Comparison of ENCODE assay signal across 8 mouse cellular contexts in genomic region chrX:36644657-36645551, GRCm38 (mm10). TPM values are rescaled to one million over a fixed set of nuclear protein-coding genes. Genes with fewer than 3 reads are reported as not detected.
A peak's percentile ranks its signal among the peaks of the same experiment; 100 is the strongest.
DNase-seq lines count a peak whose midpoint lies in the region; ATAC-seq and TF ChIP-seq lines count a peak whose summit lies in the region.

Gene Akap17b, minus strand, starts transcription at chrX:36645395.

- H3K27me3 ChIP-seq in heart, embryonic 14.5 days (ENCODE audit: control insufficient read depth, insufficient read depth, low read length): no peaks in the 10 kb centered on the region
- no peaks in the 10 kb centered on the region for H3K27me3 ChIP-seq in liver, embryonic 11.5 days (replicated peaks; ENCODE audit: control insufficient read depth, insufficient read depth, low read length)
- H3K27me3 ChIP-seq in myocyte (ENCODE audit: control insufficient read depth, insufficient read depth, insufficient read length): no peaks in the 10 kb centered on the region

- peak within 1 kb of the TSS; percentile 73 for H3K9ac ChIP-seq in heart, embryonic 14.5 days (ENCODE audit: low read length)
- peak within 1 kb of the TSS; percentile 57 for H3K9ac ChIP-seq in liver, embryonic 11.5 days (ENCODE audit: low read depth, low read length)

- peak within 1 kb of the TSS; percentile 34 for H3ac ChIP-seq in myocyte (ENCODE audit: control insufficient read depth, insufficient read length)

- TF ChIP-seq POLR2A in myocyte (IDR thresholded peaks at IDR 0.05; ENCODE audit: insufficient read length, low read depth): peak; percentile 19

- DNase-seq in CD8-positive naive resting alpha-beta T cell, adult 2 months (ENCODE audit: low read depth in 2 of 2, low spot score in 2 of 2): peak; percentile 64 to 76
- DNase-seq in c-Kit-negative CD71-positive TER-119-positive erythroid progenitor cells, embryonic 14.5 days (ENCODE audit: low read depth, low spot score): peak; percentile 48
- DNase-seq in fibroblast of lung, adult 2 months (ENCODE audit: low read depth): peak; percentile 50
- peak; percentile 89 for DNase-seq in kidney, postnatal 10 days
- DNase-seq in liver, embryonic 11.5 days (ENCODE audit: low spot score): peak; percentile 70
- DNase-seq in spleen, postnatal 4 days (ENCODE audit: low spot score in 2 of 2): peak; percentile 79 to 84

- peak within 1 kb of the TSS in 1 of 2 experiments; percentile 62; a peak in 1 of 4 replicates for H3K27ac ChIP-seq in heart, embryonic 14.5 days (replicated peaks in 1 of 2; ENCODE audit: control insufficient read depth in 1 of 2, insufficient read depth in 1 of 2, low read depth in 2 of 2, low read length in 2 of 2)
- H3K27ac ChIP-seq in liver, embryonic 11.5 days (ENCODE audit: low read depth, low read length): no peak within 1 kb of the TSS

- H3K79me2 ChIP-seq in myocyte (ENCODE audit: control insufficient read depth, insufficient read depth): no peaks in the 10 kb centered on the region

- H3K9me3 ChIP-seq in heart, embryonic 14.5 days (ENCODE audit: control insufficient read depth, low read length): no peaks in the 10 kb centered on the region
- H3K9me3 ChIP-seq in liver, embryonic 11.5 days (ENCODE audit: control insufficient read depth, low read length): no peaks in the 10 kb centered on the region

- peak; percentile 91 for ATAC-seq in heart, embryonic 14.5 days (ENCODE audit: insufficient number of reproducible peaks, insufficient read depth, low FRiP score, low read depth)
- ATAC-seq in liver, embryonic 11.5 days (replicated peaks; ENCODE audit: low FRiP score): peak; percentile 97

- peak within 1 kb of the TSS; percentile 58 for H3K4me2 ChIP-seq in heart, embryonic 14.5 days (ENCODE audit: low read length)
- H3K4me2 ChIP-seq in liver, embryonic 11.5 days: peak within 1 kb of the TSS; percentile 60
- H3K4me2 ChIP-seq in myocyte (ENCODE audit: low read depth): peak within 1 kb of the TSS; percentile 60

- peak within 1 kb of the TSS; percentile 51 to 61 for H3K4me3 ChIP-seq in heart, embryonic 14.5 days (ENCODE audit: control insufficient read depth in 1 of 2, insufficient read depth in 1 of 2, low read depth in 1 of 2, low read length in 2 of 2)
- H3K4me3 ChIP-seq in liver, embryonic 11.5 days (ENCODE audit: low read depth, low read length): peak within 1 kb of the TSS; percentile 68
- H3K4me3 ChIP-seq in myocyte: peak within 1 kb of the TSS; percentile 22

- H3K4me1 ChIP-seq in heart, embryonic 14.5 days (ENCODE audit: control insufficient read depth in 2 of 2, insufficient read depth in 2 of 2, low read length in 2 of 2): no peaks in the 10 kb centered on the region; a peak in 1 of 4 replicates
- H3K4me1 ChIP-seq in liver, embryonic 11.5 days (replicated peaks; ENCODE audit: control insufficient read depth, insufficient read depth, low read length): no peaks in the 10 kb centered on the region

- no peaks in the 10 kb centered on the region for H3K36me3 ChIP-seq in heart, embryonic 14.5 days (ENCODE audit: control insufficient read depth, insufficient read depth, low read length)
- no peaks in the 10 kb centered on the region for H3K36me3 ChIP-seq in liver, embryonic 11.5 days (ENCODE audit: control insufficient read depth, insufficient read depth, low read length)
- H3K36me3 ChIP-seq in myocyte (ENCODE audit: control insufficient read depth, insufficient read depth): no peaks in the 10 kb centered on the region

- WGBS in heart, embryonic 14.5 days: 23% methylated on average over 40 of the region's 60 CpGs
- WGBS in liver, embryonic 11.5 days: 17% methylated on average over 53 of the region's 60 CpGs

TF ChIP-seq in myocyte, 11 proteins besides CTCF, POLR2A, EP300 and RAD21:
- TF ChIP-seq USF1 (IDR thresholded peaks at IDR 0.05; ENCODE audit: low read depth): no peak
- TF ChIP-seq MYOG (IDR thresholded peaks at IDR 0.05; ENCODE audit: control insufficient read depth in 1 of 3, insufficient read depth in 1 of 3, insufficient read length in 2 of 3, low read depth in 2 of 3): peak in 1 of 3 experiments; percentile 37
- no peak for TF ChIP-seq E2F4 (IDR thresholded peaks at IDR 0.05; ENCODE audit: insufficient read depth)
- TF ChIP-seq MAX (IDR thresholded peaks at IDR 0.05; ENCODE audit: low read depth): no peak
TF ChIP-seq in myocyte: peak in this region for 1.

RNA-seq across cellular contexts. Expression of gene Akap17b, which starts in this region (rescaled TPM):
- 1.5 and 2.0 TPM in 2 replicates for polyA plus RNA-seq in heart, embryonic 14.5 days (2014; fragmentation: Nextera tagmentation; extraction: Ambion mirVana)
- polyA plus RNA-seq in liver, embryonic 11.5 days (2014; fragmentation: Nextera tagmentation; extraction: Ambion mirVana): 1.5 and 1.6 TPM in 2 replicates
- polyA plus RNA-seq in myocyte (2012; fragmentation: generic; extraction: Trizol): 0.32 TPM
